Mouse (Mus musculus) olfactory bulb, adult 2 months (tissue): ENCODE measurements around the gene Dhx9.
"Not testable (repeated sequence)": the region's sequence is repeated elsewhere in the genome, so short reads cannot be mapped to it uniquely, and the experiment has no call there.

ENCODE experiments used
- CTCF ChIP-seq: fragments of 200-500 bp; IDR thresholded peaks from 2 replicates; pipeline ENCODE4 v1.5.1; 2012; ENCODE audit warnings: low read depth, mild to moderate bottlenecking, low read length, moderate library complexity; ENCODE audit not compliant: insufficient read depth
- POLR2A ChIP-seq: fragments of 200-500 bp; IDR thresholded peaks from 2 replicates; pipeline ENCODE4 v1.6.1; 2012; ENCODE audit warnings: mild to moderate bottlenecking, low read depth, low read length, moderate library complexity; ENCODE audit not compliant: insufficient read depth

DNA sequence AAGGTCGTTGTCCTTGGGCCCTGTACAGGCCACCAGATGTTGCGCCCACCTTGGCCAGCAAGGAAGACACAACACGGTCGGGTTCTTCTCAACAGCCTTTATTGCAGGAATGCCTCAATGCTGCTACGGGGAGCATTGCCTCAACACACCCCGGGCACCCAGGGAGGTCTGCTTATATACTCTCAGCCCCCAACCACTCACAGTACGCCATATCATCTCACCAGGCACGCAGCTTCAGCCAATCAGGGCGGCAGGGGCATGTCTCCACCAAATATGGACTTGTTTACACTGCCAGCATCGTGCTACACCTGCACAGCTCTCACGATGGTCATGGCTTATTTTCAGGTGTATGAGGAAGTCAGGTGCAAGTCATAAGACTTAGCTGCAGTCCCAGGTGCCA, 79.8 kb downstream of the Dhx9 start:
- not testable (repeated sequence) for TF ChIP-seq CTCF, POLR2A
